Mouse (Mus musculus) forebrain, embryonic 16.5 days (tissue): Measurements from ENCODE around the gene Nub1. TPM values are rescaled to one million over a fixed set of nuclear protein-coding genes. Genes with fewer than 3 reads are reported as not detected.
A peak's percentile ranks its signal among the peaks of the same experiment; 100 is the strongest.

Experiments used
- ATAC-seq: fragments of 200-750 bp; cut with Nextera tagmentation; 2 replicates; pipeline ENCODE4 v1.8.0; 2017; ENCODE audit warnings: mild to moderate bottlenecking, moderate library complexity
- H3K27ac ChIP-seq: fragments of 300-500 bp; sonication (generic); 2 replicates; pipeline ENCODE4 v1.5.1; 2014; ENCODE audit warnings: low read length, control low read depth
- H3K27me3 ChIP-seq: fragments of 300-500 bp; sonication (generic); replicated peaks from 2 replicates; pipeline ENCODE4 v1.6.1; 2014; ENCODE audit warnings: low read length; ENCODE audit not compliant: control insufficient read depth, insufficient read depth
- H3K36me3 ChIP-seq: fragments of 300-500 bp; sonication (generic); 2 replicates; pipeline ENCODE4 v1.6.1; 2014; ENCODE audit not compliant: control insufficient read depth, insufficient read depth
- H3K4me1 ChIP-seq: fragments of 300-500 bp; sonication (generic); replicated peaks from 2 replicates; pipeline ENCODE4 v1.6.1; 2014; ENCODE audit warnings: low read length; ENCODE audit not compliant: control insufficient read depth, insufficient read depth
- H3K4me2 ChIP-seq: fragments of 300-500 bp; sonication (generic); 2 replicates; pipeline ENCODE4 v1.6.1; 2014; ENCODE audit warnings: mild to moderate bottlenecking, low read length, control low read depth
- H3K4me3 ChIP-seq: fragments of 300-500 bp; sonication (generic); replicated peaks from 2 replicates; pipeline ENCODE4 v1.5.1; 2014; ENCODE audit warnings: mild to moderate bottlenecking, low read length, control low read depth
- H3K9ac ChIP-seq: fragments of 300-500 bp; sonication (generic); replicated peaks from 2 replicates; pipeline ENCODE4 v1.6.1; 2014; ENCODE audit warnings: low read depth, low read length, control low read depth
- H3K9me3 ChIP-seq: fragments of 300-500 bp; sonication (generic); 2 replicates; pipeline ENCODE4 v1.6.1; 2016; ENCODE audit warnings: low read length; ENCODE audit not compliant: control insufficient read depth
- WGBS: fragments of 180-500 bp; shearing (Covaris S2); extraction: QIAGEN DNeasy Blood & Tissue Kit; methylation state at CpG from one replicate; pipeline ENCODE4 v1.1.7; 2014; 5-methylcytosine and 5-hydroxymethylcytosine counted together
- polyA plus RNA-seq: library from polyadenylated mRNA; unstranded; fragments of >200 nt; fragmentation: Nextera tagmentation; extraction: Ambion mirVana; gene quantifications from 2 replicates; pipeline ENCODE4 v1.2.1, GENCODE M21; 2015

Nub1 gene
- 70.0 and 71.2 TPM in 2 replicates for polyA plus RNA-seq

DNA sequence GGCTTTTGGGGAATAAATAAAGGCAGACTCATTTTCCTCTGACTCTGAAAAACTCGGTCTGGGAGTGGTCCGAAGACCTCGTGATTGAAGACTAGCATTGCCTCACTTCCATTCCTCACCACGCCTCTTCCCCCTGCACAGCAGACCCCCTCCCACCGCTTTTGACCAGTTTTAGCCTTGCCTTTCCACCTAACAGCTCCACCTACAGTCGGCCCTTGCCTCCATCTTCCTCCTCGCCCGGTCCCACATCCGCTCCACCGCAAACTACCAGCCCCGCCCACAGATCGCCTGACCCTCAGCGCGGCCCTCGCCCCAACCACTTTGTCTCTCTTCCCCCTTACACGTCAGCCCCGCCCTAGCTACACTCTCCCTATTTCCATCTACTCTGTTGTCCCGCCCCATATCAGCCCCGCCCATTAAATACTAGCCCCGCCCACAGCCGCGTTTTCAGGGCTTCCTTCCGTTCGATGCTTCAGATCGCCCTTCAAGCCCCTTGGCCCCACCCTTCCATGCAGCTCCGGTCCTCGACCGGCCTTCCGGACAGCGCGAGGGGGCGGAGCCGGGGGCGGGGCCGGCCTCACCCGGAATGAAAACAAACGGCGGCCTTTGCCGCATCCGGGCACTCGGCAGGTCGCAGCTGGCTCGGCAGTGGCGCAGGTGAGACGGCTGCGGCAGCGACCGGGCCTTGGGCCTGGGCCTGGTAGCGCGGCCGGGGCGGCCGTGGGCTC, at the start of gene Nub1:
Nub1 (plus strand) TSS at position 167 of the 728 bp plus-strand sequence.
- H3K4me2 ChIP-seq: peak within 1 kb of the TSS; percentile 83
- under 1% methylated on average over 53 of the region's 53 CpGs for WGBS
- H3K4me3 ChIP-seq: peak within 1 kb of the TSS; percentile 93
- peaks cover 13% of the 10 kb centered on the region for H3K4me1 ChIP-seq
- H3K9me3 ChIP-seq: no peaks in the 10 kb centered on the region
- H3K27ac ChIP-seq: peak within 1 kb of the TSS; percentile 96
- no peaks in the 10 kb centered on the region for H3K27me3 ChIP-seq
- ATAC-seq: peak; percentile 96
- peaks cover 6% of the 10 kb centered on the region for H3K36me3 ChIP-seq
- peak within 1 kb of the TSS; percentile 87 for H3K9ac ChIP-seq

- Histone ChIP-seq H3K9me3 (no peaks in the 10 kb centered on the region), H3K36me3 (no peaks in the 10 kb centered on the region), H3K4me2 (no peak overlapping the region), H3K9ac (no peak overlapping the region), H3K4me1 (peaks cover 15% of the 10 kb centered on the region), H3K27ac (no peak overlapping the region), H3K4me3 (no peak overlapping the region), H3K27me3 (no peaks in the 10 kb centered on the region)
- WGBS: 76% methylated on average over 4 of the region's 4 CpGs
- no peak for ATAC-seq
Measured at GRCm38 (mm10) chr5:24636987-24637386, 48.3 kb upstream of the Nub1 start.

- Histone ChIP-seq H3K36me3 (no peaks in the 10 kb centered on the region), H3K27me3 (no peaks in the 10 kb centered on the region), H3K27ac (no peak overlapping the region), H3K4me3 (no peak overlapping the region), H3K4me1 (peaks cover 15% of the 10 kb centered on the region), H3K4me2 (no peak overlapping the region), H3K9ac (no peak overlapping the region), H3K9me3 (no peaks in the 10 kb centered on the region)
- 69% methylated on average over 6 of the region's 6 CpGs for WGBS
- no peak for ATAC-seq
Measured at GRCm38 (mm10) chr5:24638131-24638530, 47.2 kb upstream of the Nub1 start.

DNA sequence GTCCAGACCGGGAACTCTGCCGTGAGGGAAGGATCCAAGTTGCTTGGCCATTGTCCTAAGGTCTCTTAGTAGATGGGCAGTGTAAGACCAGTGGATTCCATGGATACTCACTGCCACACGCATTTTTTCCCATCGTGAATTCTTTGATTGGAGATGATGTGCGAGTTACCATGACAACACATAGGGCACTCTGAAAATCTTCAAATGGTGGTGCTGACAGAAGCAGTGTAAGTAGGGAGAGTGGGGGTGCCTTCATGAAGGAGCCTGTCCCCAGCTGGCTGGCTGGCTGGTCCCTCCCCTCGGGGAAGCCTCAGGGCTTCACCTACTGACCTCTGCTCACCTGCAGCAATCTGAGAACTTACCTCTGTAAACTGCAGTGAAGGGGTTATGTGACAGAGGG, 46.3 kb upstream of the Nub1 start:
- H3K9ac ChIP-seq: no peak overlapping the region
- H3K4me1 ChIP-seq: peaks cover 15% of the 10 kb centered on the region
- peak; percentile 71 for ATAC-seq
- H3K4me2 ChIP-seq: no peak overlapping the region; the same call in 1 of the 2 replicates
- H3K27me3 ChIP-seq: no peaks in the 10 kb centered on the region
- H3K4me3 ChIP-seq: no peak overlapping the region
- WGBS: 60% methylated on average over 6 of the region's 6 CpGs
- H3K9me3 ChIP-seq: no peaks in the 10 kb centered on the region
- peak overlapping the region; percentile 33 for H3K27ac ChIP-seq
- H3K36me3 ChIP-seq: no peaks in the 10 kb centered on the region

GRCm38 (mm10) chr5:24645454-24645853, 39.9 kb upstream of the Nub1 start:
- no peak for ATAC-seq
- no peak overlapping the region for H3K9ac ChIP-seq
- H3K9me3 ChIP-seq: no peaks in the 10 kb centered on the region
- H3K4me3 ChIP-seq: no peak overlapping the region
- H3K27ac ChIP-seq: no peak overlapping the region
- H3K4me2 ChIP-seq: no peak overlapping the region
- H3K36me3 ChIP-seq: no peaks in the 10 kb centered on the region
- 74% methylated on average over 1 of the region's 1 CpGs for WGBS
- H3K4me1 ChIP-seq: no peaks in the 10 kb centered on the region
- H3K27me3 ChIP-seq: no peaks in the 10 kb centered on the region

GRCm38 (mm10) chr5:24649231-24649630, 36.1 kb upstream of the Nub1 start:
- Histone ChIP-seq H3K27ac (no peak overlapping the region), H3K9ac (no peak overlapping the region), H3K27me3 (no peaks in the 10 kb centered on the region), H3K4me3 (no peak overlapping the region), H3K9me3 (no peaks in the 10 kb centered on the region), H3K36me3 (no peaks in the 10 kb centered on the region), H3K4me2 (no peak overlapping the region), H3K4me1 (peaks cover 8% of the 10 kb centered on the region)
- 67% methylated on average over 4 of the region's 4 CpGs for WGBS
- no peak for ATAC-seq

GRCm38 (mm10) chr5:24649701-24650100, 35.6 kb upstream of the Nub1 start:
- no peak for ATAC-seq
- Histone ChIP-seq H3K27ac (no peak overlapping the region), H3K9me3 (no peaks in the 10 kb centered on the region), H3K27me3 (no peaks in the 10 kb centered on the region), H3K4me3 (no peak overlapping the region), H3K9ac (no peak overlapping the region), H3K4me1 (peaks cover 8% of the 10 kb centered on the region), H3K4me2 (no peak overlapping the region), H3K36me3 (no peaks in the 10 kb centered on the region)
- 75% methylated on average over 7 of the region's 7 CpGs for WGBS

DNA sequence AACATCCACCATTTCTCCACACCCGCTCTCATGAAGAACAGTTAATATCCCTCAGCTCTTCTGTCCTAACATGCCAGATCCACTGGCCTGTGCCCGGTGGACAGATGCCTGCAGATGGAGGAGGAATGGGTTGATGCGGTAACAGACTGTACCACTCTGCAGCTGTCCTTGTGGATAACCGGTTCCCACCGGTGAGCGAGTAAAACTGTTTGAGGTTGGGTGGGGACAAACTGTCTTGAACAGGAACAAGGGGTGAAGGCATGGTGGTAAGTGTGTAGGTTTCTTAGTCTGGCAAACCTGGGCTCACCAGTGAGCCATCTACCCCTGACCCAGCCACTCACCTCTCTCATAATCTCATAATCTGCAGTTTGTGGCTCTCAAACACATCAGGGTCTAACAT, 34.0 kb upstream of the Nub1 start:
- H3K4me3 ChIP-seq: no peak overlapping the region
- no peaks in the 10 kb centered on the region for H3K36me3 ChIP-seq
- ATAC-seq: no peak
- H3K27ac ChIP-seq: no peak overlapping the region
- 0 out of 2 replicates have a peak overlapping the region, but pooled peaks have one; percentile 14 for H3K9ac ChIP-seq
- WGBS: 83% methylated on average over 6 of the region's 6 CpGs
- no peaks in the 10 kb centered on the region for H3K9me3 ChIP-seq
- H3K4me2 ChIP-seq: no peak overlapping the region
- no peaks in the 10 kb centered on the region for H3K27me3 ChIP-seq
- H3K4me1 ChIP-seq: peaks cover 14% of the 10 kb centered on the region

- WGBS: 24% methylated on average over 25 of the region's 25 CpGs
- Histone ChIP-seq H3K36me3 (no peaks in the 10 kb centered on the region), H3K4me2 (peak overlapping the region; percentile 30; the same call in 1 of the 2 replicates), H3K27ac (0 out of 2 replicates have a peak overlapping the region, but pooled peaks have one; percentile 16), H3K9ac (peak overlapping the region; percentile 33; the same call in 1 of the 2 replicates), H3K4me3 (no peak overlapping the region), H3K4me1 (peaks cover 14% of the 10 kb centered on the region), H3K27me3 (no peaks in the 10 kb centered on the region), H3K9me3 (no peaks in the 10 kb centered on the region)
- peak; percentile 80 for ATAC-seq
Measured at GRCm38 (mm10) chr5:24651768-24652752, 33.3 kb upstream of the Nub1 start.
